Mouse (Mus musculus) MEL (cell line): ENCODE measurements around the gene Slc26a9. TPM values are rescaled to one million over a fixed set of nuclear protein-coding genes. Genes with fewer than 3 reads are reported as not detected.

ENCODE experiments used
- DNase-seq: peaks from one replicate; pipeline ENCODE4 v3.0.0; 2011; ENCODE audit warnings: low read depth, low spot score
- H3K27ac ChIP-seq: 2 replicates; pipeline ENCODE4 v1.5.1; 2012; ENCODE audit warnings: low read depth, mild to moderate bottlenecking, control low read depth, low read length, moderate library complexity; ENCODE audit not compliant: control insufficient read depth
- H3K27me3 ChIP-seq, 2 experiments: fragments of 150-350 bp in 1 of 2; sonication (generic) in 1 of 2; 2 replicates each; pipeline ENCODE4 v1.6.1; 2012; ENCODE audit warnings: low read length in 2 of 2, mild to moderate bottlenecking in 2 of 2, improper control_type of control experiment in 1 of 2, moderate library complexity in 1 of 2; ENCODE audit not compliant: insufficient read depth in 2 of 2, control insufficient read depth in 1 of 2
- H3K36me3 ChIP-seq, 2 experiments: 2 replicates each; pipeline ENCODE4 v1.6.1; 2012 to 2014; ENCODE audit warnings: low read length in 2 of 2, improper control_type of control experiment in 1 of 2, inconsistent platforms in 1 of 2, mild to moderate bottlenecking in 1 of 2; ENCODE audit not compliant: insufficient read depth in 2 of 2, control insufficient read depth in 1 of 2
- H3K4me1 ChIP-seq, 2 experiments: fragments of 150-350 bp in 1 of 2; sonication (generic) in 1 of 2; 2 replicates each; pipeline ENCODE4 v1.6.1; 2012; ENCODE audit warnings: low read length in 2 of 2, improper control_type of control experiment in 1 of 2, mild to moderate bottlenecking in 1 of 2; ENCODE audit not compliant: insufficient read depth in 2 of 2, control insufficient read depth in 1 of 2
- H3K4me3 ChIP-seq, 2 experiments: fragments of 150-350 bp in 1 of 2; sonication (generic) in 1 of 2; 2 replicates each; pipeline ENCODE4 v1.5.1; 2012; ENCODE audit warnings: low read depth in 2 of 2, low read length in 2 of 2, mild to moderate bottlenecking in 2 of 2, moderate library complexity in 2 of 2, control low read depth in 1 of 2, improper control_type of control experiment in 1 of 2; ENCODE audit not compliant: control insufficient read depth in 1 of 2, insufficient read depth in 1 of 2
- H3K79me2 ChIP-seq: 2 replicates; pipeline ENCODE4 v1.6.1; 2012; ENCODE audit warnings: mild to moderate bottlenecking, low read length, moderate library complexity; ENCODE audit not compliant: control insufficient read depth, poor library complexity, insufficient read depth
- H3K9ac ChIP-seq: 2 replicates; pipeline ENCODE4 v1.6.1; 2012; ENCODE audit warnings: low read depth, mild to moderate bottlenecking, control low read depth, low read length, moderate library complexity; ENCODE audit not compliant: control insufficient read depth, poor library complexity, severe bottlenecking
- H3K9me3 ChIP-seq: fragments of 150-350 bp; sonication (generic); replicated peaks from 2 replicates; pipeline ENCODE4 v1.6.1; 2012; ENCODE audit warnings: mild to moderate bottlenecking, low read length, improper control_type of control experiment, moderate library complexity; ENCODE audit not compliant: insufficient read depth
- CHD1 ChIP-seq: IDR thresholded peaks from 2 replicates; pipeline ENCODE4 v1.6.1; 2012; ENCODE audit warnings: low read depth, mild to moderate bottlenecking, inconsistent platforms, low read length, improper control_type of control experiment
- CHD2 ChIP-seq: IDR thresholded peaks from 2 replicates; pipeline ENCODE4 v1.6.1; 2011; ENCODE audit warnings: low read length, improper control_type of control experiment
- CTCF ChIP-seq, 3 experiments: IDR thresholded peaks in 2 of 3; conservative IDR thresholded peaks in 1 of 3; 2 replicates each; pipeline ENCODE4 v1.5.1; 2011 to 2012; ENCODE audit warnings: low read length in 3 of 3, low read depth in 2 of 3, mild to moderate bottlenecking in 2 of 3, improper control_type of control experiment in 1 of 3, inconsistent platforms in 1 of 3, mixed read lengths in 1 of 3, moderate library complexity in 1 of 3; ENCODE audit not compliant: control insufficient read depth in 1 of 3, insufficient read depth in 1 of 3, poor library complexity in 1 of 3, severe bottlenecking in 1 of 3
- GABPA ChIP-seq: IDR thresholded peaks from 2 replicates; pipeline ENCODE4 v1.6.1; 2012; ENCODE audit warnings: low read depth, mild to moderate bottlenecking, inconsistent platforms, low read length, improper control_type of control experiment, moderate library complexity
- GATA1 ChIP-seq: IDR thresholded peaks from 2 replicates; pipeline ENCODE4 v1.6.1; 2011; ENCODE audit warnings: low read depth, low read length, improper control_type of control experiment
- HCFC1 ChIP-seq: IDR thresholded peaks from 2 replicates; pipeline ENCODE4 v1.6.1; 2012; ENCODE audit warnings: low read depth, mild to moderate bottlenecking, inconsistent platforms, low read length, improper control_type of control experiment, moderate library complexity
- JUND ChIP-seq: IDR thresholded peaks from 2 replicates; pipeline ENCODE4 v1.6.1; 2011; ENCODE audit warnings: low read depth, mild to moderate bottlenecking, improper control_type of control experiment, low read length
- MYB ChIP-seq: IDR thresholded peaks from 2 replicates; pipeline ENCODE4 v1.6.1; 2011; ENCODE audit warnings: mild to moderate bottlenecking, low read depth, low read length, improper control_type of control experiment
- MYC ChIP-seq: IDR thresholded peaks from 2 replicates; pipeline ENCODE4 v1.6.1; 2011; ENCODE audit warnings: low read depth, mild to moderate bottlenecking, low read length, improper control_type of control experiment, moderate library complexity
- NELFE ChIP-seq: IDR thresholded peaks from 2 replicates; pipeline ENCODE4 v1.6.1; 2011; ENCODE audit warnings: low read depth, low read length, improper control_type of control experiment
- POLR2AphosphoS5 ChIP-seq: IDR thresholded peaks from 2 replicates; pipeline ENCODE4 v1.6.1; 2012; ENCODE audit warnings: low read depth, borderline replicate concordance, mild to moderate bottlenecking, inconsistent platforms, low read length, moderate library complexity, mixed read lengths
- RAD21 ChIP-seq: IDR thresholded peaks from 2 replicates; pipeline ENCODE4 v1.6.1; 2011; ENCODE audit warnings: mild to moderate bottlenecking, low read depth, low read length, improper control_type of control experiment
- RCOR1 ChIP-seq: IDR thresholded peaks from 2 replicates; pipeline ENCODE4 v1.6.1; 2012; ENCODE audit warnings: low read depth, mild to moderate bottlenecking, inconsistent platforms, low read length, improper control_type of control experiment
- SIN3A ChIP-seq: IDR thresholded peaks from 2 replicates; pipeline ENCODE4 v1.6.1; 2012; ENCODE audit warnings: low read length, improper control_type of control experiment, inconsistent platforms
- SMC3 ChIP-seq: IDR thresholded peaks from 2 replicates; pipeline ENCODE4 v1.6.1; 2011; ENCODE audit warnings: low read depth, low read length, improper control_type of control experiment
- UBTF ChIP-seq: IDR thresholded peaks from 2 replicates; pipeline ENCODE4 v1.6.1; 2012; ENCODE audit warnings: low read depth, mild to moderate bottlenecking, inconsistent platforms, low read length, improper control_type of control experiment, moderate library complexity, borderline replicate concordance; ENCODE audit not compliant: insufficient read depth
- ZKSCAN1 ChIP-seq: IDR thresholded peaks from 2 replicates; pipeline ENCODE4 v1.6.1; 2012; ENCODE audit warnings: low read depth, mild to moderate bottlenecking, inconsistent platforms, low read length, improper control_type of control experiment, moderate library complexity
- polyA plus RNA-seq, 2 experiments: library from polyadenylated mRNA; stranded (reverse) in 1 of 2; unstranded in 1 of 2; fragments of >175 nt in 1 of 2; fragments of >200 nt in 1 of 2; gene quantifications; 2 replicates each; pipeline versions ENCODE4 v1.2.1 to v1.2.4; 2012; ENCODE audit warnings: low replicate concordance in 2 of 2, low read depth in 1 of 2; ENCODE audit not compliant: insufficient read length in 2 of 2, insufficient read depth in 1 of 2, missing spikeins in 1 of 2
- total RNA-seq: library from RNA; depleted of rRNA; stranded (reverse); fragments of 300-350 nt; gene quantifications from 2 replicates; pipeline ENCODE4 v1.2.3, GENCODE M21; 2012

Slc26a9 gene
- total and polyA plus RNA-seq, 3 experiments: 0.04 TPM; not detected in 2

DNA sequence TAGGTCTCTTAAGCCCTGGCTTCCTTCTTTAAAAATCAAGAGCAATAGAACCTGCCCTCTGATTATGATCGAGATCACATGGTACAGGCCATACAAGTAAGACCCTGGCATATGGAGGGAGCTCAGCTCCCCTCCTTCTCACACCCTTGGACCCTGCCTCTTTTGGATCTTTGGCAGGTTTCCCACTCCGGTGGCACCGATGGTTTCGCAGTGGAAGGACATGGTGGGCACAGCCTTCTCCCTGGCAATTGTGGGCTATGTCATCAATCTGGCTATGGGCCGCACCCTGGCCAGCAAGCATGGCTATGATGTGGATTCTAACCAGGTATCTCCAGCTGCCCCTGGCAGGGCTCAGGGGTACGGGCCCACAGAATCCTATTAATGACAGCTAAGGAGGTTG, 13.4 kb downstream of the Slc26a9 start:
- Histone ChIP-seq H3K36me3 (peaks cover 0 to 8% of the 10 kb centered on the region in 2 experiments; a peak in 2 of 4 replicates), H3K4me3 (no peak overlapping the region), H3K4me1 (peaks cover 0 to 15% of the 10 kb centered on the region in 2 experiments; a peak in 2 of 4 replicates), H3K27me3 (peaks cover 2 to 4% of the 10 kb centered on the region in 2 experiments; a peak in 2 of 4 replicates)
- TF ChIP-seq ZKSCAN1 (no peak), RCOR1 (no peak), MYB (no peak), CHD2 (no peak), GATA1 (no peak)
- TF ChIP-seq, all 39 proteins: peak for 0
- no peaks in the 10 kb centered on the region for H3K9me3 ChIP-seq
- no peak for DNase-seq
- no peaks in the 10 kb centered on the region for H3K79me2 ChIP-seq
- H3K27ac ChIP-seq: no peak overlapping the region
- H3K9ac ChIP-seq: no peak overlapping the region

- H3K9me3 ChIP-seq: no peaks in the 10 kb centered on the region
- TF ChIP-seq MYB (no peak), HCFC1 (no peak), JUND (no peak), RAD21 (no peak), MYC (no peak), GATA1 (no peak)
- TF ChIP-seq, all 39 proteins: peak for 0
- Histone ChIP-seq H3K4me3 (no peak overlapping the region), H3K36me3 (peaks cover 0 to 8% of the 10 kb centered on the region in 2 experiments; a peak in 2 of 4 replicates), H3K4me1 (peaks cover 0 to 13% of the 10 kb centered on the region in 2 experiments; a peak in 2 of 4 replicates), H3K9ac (no peak overlapping the region), H3K79me2 (no peaks in the 10 kb centered on the region), H3K27ac (no peak overlapping the region), H3K27me3 (peaks cover 4% of the 10 kb centered on the region in 2 experiments; a peak in 2 of 4 replicates)
- DNase-seq: no peak
These were observed 15.0 kb downstream of the Slc26a9 start for GRCm38 (mm10) chr1:131758796-131759195.

GRCm38 (mm10) chr1:131759667-131760427, 16.0 kb downstream of the Slc26a9 start:
- H3K79me2 ChIP-seq: no peaks in the 10 kb centered on the region
- no peaks in the 10 kb centered on the region for H3K9me3 ChIP-seq
- H3K4me3 ChIP-seq: no peak overlapping the region
- no peaks in the 10 kb centered on the region for H3K36me3 ChIP-seq
- H3K9ac ChIP-seq: no peak overlapping the region
- no peak for DNase-seq
- H3K27ac ChIP-seq: no peak overlapping the region
- peaks cover 4% of the 10 kb centered on the region in 2 experiments; a peak in 2 of 4 replicates for H3K27me3 ChIP-seq
- H3K4me1 ChIP-seq: peaks cover 0 to 4% of the 10 kb centered on the region in 2 experiments; a peak in 2 of 4 replicates
- no peak for TF ChIP-seq CTCF (IDR thresholded peaks at IDR 0.05 in 2 of 3, conservative IDR thresholded peaks at IDR 0.05 in 1 of 3; ENCODE audit: control insufficient read depth in 1 of 3, insufficient read depth in 1 of 3, low read depth in 2 of 3, low read length in 3 of 3, poor library complexity in 1 of 3, severe bottlenecking in 1 of 3)
- no peak for TF ChIP-seq RCOR1
- no peak for TF ChIP-seq CHD1
- TF ChIP-seq NELFE: no peak
- no peak for TF ChIP-seq GABPA
- no peak for TF ChIP-seq RAD21
- TF ChIP-seq HCFC1: no peak
- no peak for TF ChIP-seq SMC3
- TF ChIP-seq SIN3A: no peak
- no peak for TF ChIP-seq MYC
- TF ChIP-seq ZKSCAN1: no peak
- no peak for TF ChIP-seq GATA1
- TF ChIP-seq UBTF: no peak
- TF ChIP-seq POLR2AphosphoS5: no peak
- no peak for TF ChIP-seq JUND
